Mouse (Mus musculus) ES-Bruce4 (cell line): ENCODE data around the gene Zic2. TPM values are rescaled to one million over a fixed set of nuclear protein-coding genes. Genes with fewer than 3 reads are reported as not detected.
"Not testable (repeated sequence)": the region's sequence is repeated elsewhere in the genome, so short reads cannot be mapped to it uniquely, and the experiment has no call there.

ENCODE experiments used
- H3K27ac ChIP-seq: 2 replicates; pipeline ENCODE4 v1.5.1; 2012; ENCODE audit warnings: low read length, inconsistent platforms; ENCODE audit not compliant: insufficient read depth
- H3K27me3 ChIP-seq: 2 replicates; pipeline ENCODE4 v1.6.1; 2012; ENCODE audit warnings: mild to moderate bottlenecking, low read length, inconsistent platforms; ENCODE audit not compliant: control insufficient read depth, poor library complexity, insufficient read depth, severe bottlenecking
- H3K36me3 ChIP-seq: 2 replicates; pipeline ENCODE4 v1.6.1; 2012; ENCODE audit warnings: inconsistent platforms, mild to moderate bottlenecking, low read length, moderate library complexity; ENCODE audit not compliant: control insufficient read depth, poor library complexity, insufficient read depth, severe bottlenecking
- H3K4me1 ChIP-seq: one replicate; pipeline ENCODE4 v1.8.1; 2011; ENCODE audit warnings: low read length; ENCODE audit not compliant: control insufficient read depth, insufficient read depth
- H3K4me3 ChIP-seq: 2 replicates; pipeline ENCODE4 v1.5.1; 2011; ENCODE audit warnings: low read depth, mild to moderate bottlenecking, low read length
- H3K9ac ChIP-seq: 2 replicates; pipeline ENCODE4 v1.6.1; 2012; ENCODE audit warnings: low read depth, mild to moderate bottlenecking, inconsistent platforms; ENCODE audit not compliant: poor library complexity, severe bottlenecking
- H3K9me3 ChIP-seq: replicated peaks from 2 replicates; pipeline ENCODE4 v1.6.1; 2012; ENCODE audit warnings: mild to moderate bottlenecking, low read length, inconsistent platforms; ENCODE audit not compliant: control insufficient read depth, poor library complexity, insufficient read depth, severe bottlenecking
- CTCF ChIP-seq: IDR thresholded peaks from one replicate; pipeline ENCODE4 v1.8.1; 2011; ENCODE audit warnings: low read depth, low read length
- EP300 ChIP-seq: IDR thresholded peaks from 2 replicates; pipeline ENCODE4 v1.6.1; 2011; ENCODE audit warnings: low read depth, low read length; ENCODE audit not compliant: insufficient read depth
- POLR2A ChIP-seq: IDR thresholded peaks from one replicate; pipeline ENCODE4 v1.8.1; 2011; ENCODE audit warnings: low read length; ENCODE audit not compliant: insufficient read depth
- polyA plus RNA-seq: library from polyadenylated mRNA; stranded (reverse); fragments of >200 nt; gene quantifications from 2 replicates; pipeline ENCODE4 v1.2.4, GENCODE M21; 2011; ENCODE audit warnings: low read depth; ENCODE audit not compliant: missing spikeins, insufficient read depth, insufficient read length

Gene Zic2
- polyA plus RNA-seq, 1 experiment = 25.2 TPM

DNA sequence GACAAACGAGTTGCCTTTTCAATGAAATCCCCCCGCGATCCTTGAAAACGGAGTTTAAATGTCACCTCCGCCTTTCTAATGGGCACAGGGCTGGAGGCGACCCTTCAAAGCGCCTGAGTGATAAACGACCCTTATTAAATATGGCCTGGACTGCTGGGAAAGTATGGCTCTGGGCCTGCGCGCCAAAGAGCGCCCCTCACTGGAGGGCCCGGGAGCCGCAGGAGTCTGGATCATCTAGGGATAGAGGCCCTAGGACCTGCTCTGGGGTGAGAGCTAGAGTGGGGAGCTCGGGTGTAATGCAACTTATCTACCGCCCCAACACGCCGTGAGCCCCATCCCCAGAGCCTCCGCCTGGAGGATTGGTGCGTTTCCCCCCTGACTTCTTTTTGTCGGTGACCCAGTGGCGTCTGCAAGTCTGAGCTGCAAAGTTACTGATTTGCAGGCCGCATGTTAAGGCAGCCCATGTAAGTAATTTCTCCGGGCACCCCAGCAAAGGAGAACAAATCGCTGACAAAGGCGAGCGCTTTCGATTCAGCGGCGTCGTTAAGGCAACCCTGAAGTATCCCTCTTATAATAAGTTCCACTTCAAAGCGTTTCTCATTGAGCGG, 21.7 kb upstream of the Zic2 start:
- Histone ChIP-seq H3K9ac (peak overlapping the region; percentile 31; the same call in 1 of the 2 replicates), H3K4me1 (no peaks in the 10 kb centered on the region), H3K27ac (no peak overlapping the region), H3K4me3 (peak overlapping the region; percentile 21; the same call in 1 of the 2 replicates), H3K36me3 (no peaks in the 10 kb centered on the region), H3K9me3 (no peaks in the 10 kb centered on the region), H3K27me3 (0 out of 2 replicates have a peak, but pooled peaks cover 4% of the 10 kb centered on the region)
- TF ChIP-seq CTCF (peak; percentile 72), POLR2A (no peak), EP300 (no peak)

DNA sequence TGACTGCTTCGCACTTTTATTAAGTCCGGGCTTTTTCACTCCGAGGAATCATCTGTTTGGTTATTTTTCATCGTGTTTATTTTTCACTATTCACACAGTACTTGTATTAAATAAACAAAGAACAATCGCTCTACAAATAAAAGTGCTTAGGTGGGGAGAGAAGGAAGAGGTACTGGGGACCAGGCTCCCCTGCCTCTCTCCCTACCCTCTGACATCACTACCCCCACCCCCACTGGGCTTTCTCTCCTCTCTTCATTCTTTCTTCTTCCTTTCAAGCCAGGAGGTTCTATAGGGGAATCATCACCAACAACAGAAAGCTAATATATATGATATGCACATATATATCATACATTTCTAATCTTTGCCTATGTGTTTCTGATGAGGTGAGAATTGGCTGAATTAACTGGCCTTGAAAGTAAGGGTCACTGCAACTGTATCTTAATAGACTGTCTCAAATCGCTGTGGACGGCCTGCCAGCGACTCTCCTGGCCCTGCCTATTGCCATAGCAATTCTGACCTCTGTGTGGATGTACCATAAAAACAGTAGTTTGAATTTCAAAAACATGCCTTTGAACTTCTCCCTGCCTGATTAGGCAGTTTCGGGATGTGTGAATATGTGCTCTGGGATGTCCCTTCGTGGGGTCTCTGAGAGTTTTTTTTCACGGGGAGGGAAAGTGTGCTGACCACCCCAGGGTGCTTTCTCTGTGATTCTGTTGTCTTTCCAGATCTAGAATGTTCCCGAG, 21.1 kb upstream of the Zic2 start:
- no peaks in the 10 kb centered on the region for H3K36me3 ChIP-seq
- H3K4me1 ChIP-seq = no peaks in the 10 kb centered on the region
- 0 out of 2 replicates have a peak, but pooled peaks cover 4% of the 10 kb centered on the region for H3K27me3 ChIP-seq
- no peaks in the 10 kb centered on the region for H3K9me3 ChIP-seq
- peak overlapping the region; percentile 31; the same call in 1 of the 2 replicates for H3K9ac ChIP-seq
- no peak for TF ChIP-seq POLR2A
- TF ChIP-seq CTCF = no peak
- no peak for TF ChIP-seq EP300
- H3K27ac ChIP-seq = no peak overlapping the region
- no peak overlapping the region for H3K4me3 ChIP-seq

DNA sequence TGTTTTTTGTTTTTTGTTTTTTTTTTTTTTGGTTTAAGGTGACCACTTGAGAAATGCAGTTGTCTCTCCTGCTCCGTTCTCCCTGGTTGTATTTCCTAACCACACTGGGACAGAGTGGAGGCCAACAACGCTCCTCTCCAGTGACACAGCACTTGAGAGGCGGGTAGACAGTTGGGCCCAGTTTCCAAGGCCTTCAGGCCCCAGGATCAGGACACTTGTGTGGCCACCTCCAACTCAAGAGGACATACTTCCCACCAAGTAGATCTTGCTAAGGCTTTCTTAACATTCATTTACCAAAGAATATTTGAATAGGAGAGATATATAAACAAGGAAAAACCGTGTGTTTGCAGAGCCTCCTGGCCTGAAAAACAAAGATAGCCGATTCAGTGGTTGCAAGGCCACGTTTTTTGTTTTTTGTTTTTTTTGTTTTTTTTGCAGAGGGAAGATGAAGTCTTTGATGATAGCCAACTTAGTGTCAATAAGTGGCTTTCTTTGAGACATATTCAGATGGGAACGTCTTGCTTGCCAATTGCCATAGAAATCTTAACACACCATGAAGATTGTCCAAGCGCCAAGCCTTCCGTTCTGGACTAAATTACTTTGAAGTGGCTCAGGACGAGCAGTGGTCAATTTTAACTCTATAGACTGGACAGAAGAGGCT, 20.2 kb upstream of the Zic2 start:
- no peak overlapping the region for H3K9ac ChIP-seq
- no peaks in the 10 kb centered on the region for H3K4me1 ChIP-seq
- 0 out of 2 replicates have a peak, but pooled peaks cover 4% of the 10 kb centered on the region for H3K27me3 ChIP-seq
- H3K27ac ChIP-seq = no peak overlapping the region
- H3K9me3 ChIP-seq = no peaks in the 10 kb centered on the region
- no peak for TF ChIP-seq CTCF
- no peak for TF ChIP-seq POLR2A
- no peaks in the 10 kb centered on the region for H3K36me3 ChIP-seq
- no peak overlapping the region for H3K4me3 ChIP-seq

DNA sequence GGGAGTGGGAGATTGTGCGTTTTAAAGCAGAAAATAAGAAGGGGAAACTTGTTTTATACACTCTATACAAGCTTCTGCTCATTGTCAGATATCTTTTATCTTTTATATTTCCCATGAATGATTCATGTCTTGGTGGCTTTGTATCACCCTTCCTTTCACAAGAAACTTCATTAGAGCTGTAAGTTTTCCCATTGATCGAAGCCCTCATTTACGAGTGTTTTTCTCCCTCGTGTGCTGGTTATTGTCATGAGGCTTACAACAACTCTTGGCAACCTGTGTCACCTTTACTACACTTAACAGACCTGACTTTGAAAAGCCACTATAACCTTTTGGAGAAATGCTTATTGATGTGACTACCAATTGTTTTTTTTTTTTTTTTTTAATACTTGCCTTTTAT, 19.7 kb upstream of the Zic2 start:
- Histone ChIP-seq H3K27ac (no peak overlapping the region), H3K27me3 (0 out of 2 replicates have a peak, but pooled peaks cover 1% of the 10 kb centered on the region), H3K9ac (no peak overlapping the region), H3K4me1 (no peaks in the 10 kb centered on the region), H3K9me3 (no peaks in the 10 kb centered on the region), H3K36me3 (no peaks in the 10 kb centered on the region), H3K4me3 (no peak overlapping the region)
- TF ChIP-seq POLR2A = no peak

DNA sequence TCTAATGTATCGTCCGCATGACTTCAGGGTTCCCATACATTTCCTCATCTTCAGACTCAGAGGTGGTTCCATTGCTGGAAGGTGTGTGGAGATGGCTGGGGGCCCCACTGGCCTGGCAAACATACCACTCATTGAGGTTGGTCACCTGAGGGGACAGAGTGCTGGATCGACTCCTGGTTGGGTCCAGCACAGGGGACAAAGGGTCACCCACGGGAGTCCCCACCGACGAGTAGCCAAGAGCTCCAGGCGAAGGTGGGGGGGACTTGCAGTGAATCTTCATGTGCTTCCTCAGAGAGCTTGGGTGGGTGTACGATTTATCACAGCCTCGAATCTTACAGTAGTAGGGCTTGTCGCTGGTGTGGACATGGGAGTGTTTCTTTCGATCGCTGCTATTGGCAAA, 15.9 kb upstream of the Zic2 start:
- H3K36me3 ChIP-seq, H3K9me3 ChIP-seq, H3K27ac ChIP-seq, H3K9ac ChIP-seq, H3K27me3 ChIP-seq, H3K4me1 ChIP-seq, H3K4me3 ChIP-seq: not testable (repeated sequence)

DNA sequence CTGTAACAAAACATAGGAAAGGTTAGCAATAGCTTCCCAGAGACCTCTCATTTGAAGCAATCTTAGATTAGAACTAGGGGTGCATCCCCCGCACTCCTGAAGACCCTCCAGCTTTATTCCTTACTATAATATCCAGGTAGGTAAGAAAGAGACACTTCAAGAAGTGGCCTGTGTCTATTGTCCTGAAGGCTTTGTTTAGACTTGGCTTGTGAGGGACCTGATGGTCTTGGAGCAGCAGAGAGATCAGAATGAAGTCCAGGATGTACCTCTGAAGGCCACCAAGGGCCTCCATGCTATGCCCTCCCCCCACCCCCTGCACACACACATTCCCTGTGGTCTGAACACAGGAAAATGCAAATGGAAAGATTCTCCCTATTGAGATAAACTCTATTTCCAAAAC, 15.5 kb upstream of the Zic2 start:
- no peak overlapping the region for H3K4me3 ChIP-seq

More for the DNA sequence above, 15.5 kb upstream of the Zic2 start:
- H3K4me1 ChIP-seq = peaks cover 2% of the 10 kb centered on the region
- H3K9ac ChIP-seq = no peak overlapping the region
- TF ChIP-seq POLR2A (no peak), CTCF (no peak), EP300 (no peak)
- no peak overlapping the region for H3K27ac ChIP-seq
- peaks cover 5% of the 10 kb centered on the region for H3K27me3 ChIP-seq
- no peaks in the 10 kb centered on the region for H3K9me3 ChIP-seq
- H3K36me3 ChIP-seq = no peaks in the 10 kb centered on the region
